In the genomic region with DNA sequence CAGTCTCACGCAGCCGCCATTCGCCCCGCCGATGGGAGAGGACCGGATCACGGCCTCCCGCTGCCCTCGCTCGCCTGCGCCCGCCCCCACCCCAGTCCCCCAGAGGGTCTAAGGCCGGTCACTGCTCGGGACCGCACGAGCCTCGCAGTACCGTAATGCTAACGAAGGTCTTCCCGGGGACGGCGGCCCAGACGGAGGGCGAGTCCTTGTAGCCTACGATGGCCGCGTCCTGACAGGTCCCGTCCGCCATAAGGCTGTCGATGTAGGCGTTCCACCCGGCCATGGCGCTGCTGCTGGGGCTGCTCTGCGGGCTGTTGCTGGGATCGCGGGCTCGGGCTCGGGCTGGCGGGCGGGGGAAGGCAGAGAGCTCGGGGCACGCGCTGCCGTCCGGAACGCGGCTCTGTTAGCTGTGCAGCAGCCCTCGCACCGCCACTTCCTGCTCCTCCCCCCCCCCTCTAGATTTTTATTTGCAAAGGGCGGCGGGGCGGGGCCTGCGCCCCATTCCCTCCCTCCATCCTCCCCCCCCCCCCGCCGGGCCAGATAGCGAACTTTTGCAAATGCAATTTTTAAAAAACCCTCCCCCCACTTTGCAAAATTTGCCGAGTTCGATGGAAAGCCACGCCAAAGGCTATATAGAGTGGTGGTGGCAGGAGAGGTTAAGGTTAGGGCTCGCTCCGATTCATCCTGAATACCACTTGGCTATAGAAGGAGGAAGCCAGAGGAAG, we compare ENCODE assay signal across 8 mouse cellular contexts. TPM values are rescaled to one million over a fixed set of nuclear protein-coding genes. Genes with fewer than 3 reads are reported as not detected.
DNase-seq lines count a peak whose midpoint lies in the region; ATAC-seq and TF ChIP-seq lines count a peak whose summit lies in the region.

A gene (minus strand): TSS at position 447 of the 725 bp plus-strand sequence.

- no peaks in the 10 kb centered on the region for H3K9me3 ChIP-seq in MEL (replicated peaks; ENCODE audit: insufficient read depth, low read length)
- H3K9me3 ChIP-seq in forebrain, embryonic 16.5 days (ENCODE audit: control insufficient read depth, low read length): no peaks in the 10 kb centered on the region
- H3K9me3 ChIP-seq in hindbrain, embryonic 10.5 days: no peaks in the 10 kb centered on the region

- H3K79me2 ChIP-seq in MEL (ENCODE audit: control insufficient read depth, insufficient read depth, low read length, poor library complexity): peaks cover 61% of the 10 kb centered on the region

- no peak for TF ChIP-seq RAD21 in MEL (IDR thresholded peaks at IDR 0.05; ENCODE audit: low read depth, low read length)

- H3K9ac ChIP-seq in MEL (ENCODE audit: control insufficient read depth, low read depth, low read length, poor library complexity, severe bottlenecking): peak within 1 kb of the TSS; percentile 99
- peak within 1 kb of the TSS; percentile 96 for H3K9ac ChIP-seq in forebrain, embryonic 16.5 days (replicated peaks; ENCODE audit: low read depth, low read length)

- peaks cover 14 to 44% of the 10 kb centered on the region in 2 experiments for H3K36me3 ChIP-seq in MEL (ENCODE audit: control insufficient read depth in 1 of 2, insufficient read depth in 2 of 2, low read length in 2 of 2)
- peaks cover 20% of the 10 kb centered on the region for H3K36me3 ChIP-seq in forebrain, embryonic 16.5 days (ENCODE audit: control insufficient read depth, insufficient read depth)
- H3K36me3 ChIP-seq in hindbrain, embryonic 10.5 days: peaks cover 37% of the 10 kb centered on the region

- peak; percentile 82 to 91 for TF ChIP-seq POLR2A in MEL (IDR thresholded peaks at IDR 0.05; ENCODE audit: control insufficient read depth in 1 of 2, insufficient read depth in 1 of 2, low read depth in 1 of 2, low read length in 2 of 2, poor library complexity in 1 of 2)

- peak within 1 kb of the TSS; percentile 98 for H3K4me2 ChIP-seq in forebrain, embryonic 16.5 days (ENCODE audit: low read length)

- DNase-seq in MEL (ENCODE audit: low read depth, low spot score): peak; percentile 94
- peak; percentile 72 for DNase-seq in cerebellum, adult 11 months
- peak; percentile 84 for DNase-seq in hindbrain, embryonic 10.5 days (ENCODE audit: low spot score)
- DNase-seq in layer of hippocampus, postnatal 14 days (ENCODE audit: low spot score in 2 of 2): peak; percentile 62 to 73
- peak; percentile 81 for DNase-seq in lung, postnatal 14 days
- DNase-seq in retina, adult 2 months (ENCODE audit: low read depth, low spot score): peak; percentile 62
- peak; percentile 83 for DNase-seq in thymus, postnatal 25 days

- TF ChIP-seq CTCF in MEL (IDR thresholded peaks at IDR 0.05 in 2 of 3, conservative IDR thresholded peaks at IDR 0.05 in 1 of 3; ENCODE audit: control insufficient read depth in 1 of 3, insufficient read depth in 1 of 3, low read depth in 2 of 3, low read length in 3 of 3, poor library complexity in 1 of 3, severe bottlenecking in 1 of 3): no peak

- ATAC-seq in forebrain, embryonic 16.5 days: peak; percentile 72

- H3K27me3 ChIP-seq in MEL (ENCODE audit: control insufficient read depth in 1 of 2, insufficient read depth in 2 of 2, low read length in 2 of 2): no peaks in the 10 kb centered on the region
- no peaks in the 10 kb centered on the region for H3K27me3 ChIP-seq in forebrain, embryonic 16.5 days (replicated peaks; ENCODE audit: control insufficient read depth, insufficient read depth, low read length)
- H3K27me3 ChIP-seq in hindbrain, embryonic 10.5 days (ENCODE audit: insufficient read depth, poor library complexity, severe bottlenecking): no peaks in the 10 kb centered on the region

- peak within 1 kb of the TSS; percentile 96 to 98 for H3K4me3 ChIP-seq in MEL (ENCODE audit: control insufficient read depth in 1 of 2, insufficient read depth in 1 of 2, low read depth in 2 of 2, low read length in 2 of 2)
- peak within 1 kb of the TSS; percentile 100 for H3K4me3 ChIP-seq in forebrain, embryonic 16.5 days (replicated peaks; ENCODE audit: low read length)
- peak within 1 kb of the TSS; percentile 97 for H3K4me3 ChIP-seq in hindbrain, embryonic 10.5 days

- H3K27ac ChIP-seq in MEL (ENCODE audit: control insufficient read depth, low read depth, low read length): peak within 1 kb of the TSS; percentile 99
- peak within 1 kb of the TSS; percentile 95 for H3K27ac ChIP-seq in forebrain, embryonic 16.5 days (ENCODE audit: low read length)
- H3K27ac ChIP-seq in hindbrain, embryonic 10.5 days: peak within 1 kb of the TSS; percentile 99

- H3K4me1 ChIP-seq in MEL (ENCODE audit: control insufficient read depth in 1 of 2, insufficient read depth in 2 of 2, low read length in 2 of 2): peaks cover 12 to 48% of the 10 kb centered on the region in 2 experiments
- H3K4me1 ChIP-seq in forebrain, embryonic 16.5 days (replicated peaks; ENCODE audit: control insufficient read depth, insufficient read depth, low read length): peaks cover 32% of the 10 kb centered on the region
- H3K4me1 ChIP-seq in hindbrain, embryonic 10.5 days (replicated peaks): peaks cover 73% of the 10 kb centered on the region

- under 1% methylated on average over 59 of the region's 61 CpGs for WGBS in forebrain, embryonic 16.5 days
- WGBS in hindbrain, embryonic 10.5 days: 1% methylated on average over 61 of the region's 61 CpGs

- no peak; a peak in 3 of 4 replicates for TF ChIP-seq EP300 in MEL (IDR thresholded peaks at IDR 0.05; ENCODE audit: low read depth in 1 of 2, low read length in 2 of 2)

TF ChIP-seq in MEL, 35 proteins besides CTCF, POLR2A, EP300 and RAD21 (continues in another document):
- no peak; the same call in 1 of the 2 replicates for TF ChIP-seq MAFK (IDR thresholded peaks at IDR 0.05; ENCODE audit: borderline replicate concordance, low read depth, low read length)
- TF ChIP-seq HCFC1 (IDR thresholded peaks at IDR 0.05; ENCODE audit: low read depth, low read length): peak; percentile 74
- TF ChIP-seq ZMIZ1 (IDR thresholded peaks at IDR 0.05; ENCODE audit: low read depth, low read length): peak; percentile 98
- peak; percentile 73; the same call in 1 of the 2 replicates for TF ChIP-seq CHD2 (IDR thresholded peaks at IDR 0.05; ENCODE audit: low read length)
- TF ChIP-seq POLR2AphosphoS2 (IDR thresholded peaks at IDR 0.05; ENCODE audit: low read length): peak; percentile 89; the same call in 1 of the 2 replicates
- TF ChIP-seq TBP (IDR thresholded peaks at IDR 0.05; ENCODE audit: low read depth, low read length): peak; percentile 69; the same call in 1 of the 2 replicates
- TF ChIP-seq ELF1 (IDR thresholded peaks at IDR 0.05; ENCODE audit: low read depth, low read length): peak; percentile 87
- TF ChIP-seq SIN3A (IDR thresholded peaks at IDR 0.05; ENCODE audit: low read length): peak; percentile 82
- no peak for TF ChIP-seq NRF1 (IDR thresholded peaks at IDR 0.05; ENCODE audit: insufficient read depth, low read depth, low read length, poor library complexity, severe bottlenecking)
- TF ChIP-seq JUND (IDR thresholded peaks at IDR 0.05; ENCODE audit: low read depth, low read length): no peak
- TF ChIP-seq BHLHE40 (IDR thresholded peaks at IDR 0.05; ENCODE audit: borderline replicate concordance, low read depth, low read length): no peak; the same call in 1 of the 2 replicates
- TF ChIP-seq USF2 (IDR thresholded peaks at IDR 0.05; ENCODE audit: borderline replicate concordance in 1 of 2, insufficient read depth in 1 of 2, low read depth in 1 of 2, low read length in 2 of 2): no peak
- no peak; the same call in 1 of the 2 replicates for TF ChIP-seq MAX (IDR thresholded peaks at IDR 0.05; ENCODE audit: low read length)
- TF ChIP-seq ZKSCAN1 (IDR thresholded peaks at IDR 0.05; ENCODE audit: low read depth, low read length): no peak
- TF ChIP-seq E2F4 (IDR thresholded peaks at IDR 0.05; ENCODE audit: borderline replicate concordance, low read depth, low read length): no peak
- no peak for TF ChIP-seq SMC3 (IDR thresholded peaks at IDR 0.05; ENCODE audit: low read depth, low read length)
- TF ChIP-seq MXI1 (IDR thresholded peaks at IDR 0.05; ENCODE audit: low read depth, low read length): no peak
- peak; percentile 99 for TF ChIP-seq MAZ (IDR thresholded peaks at IDR 0.05; ENCODE audit: low read depth, low read length)
- no peak for TF ChIP-seq KAT2A (conservative IDR thresholded peaks at IDR 0.05; ENCODE audit: low read depth, low read length)
- peak; percentile 74; the same call in 1 of the 2 replicates for TF ChIP-seq POLR2AphosphoS5 (IDR thresholded peaks at IDR 0.05; ENCODE audit: borderline replicate concordance, low read depth, low read length)
- no peak for TF ChIP-seq RCOR1 (IDR thresholded peaks at IDR 0.05; ENCODE audit: low read depth, low read length)
- TF ChIP-seq GABPA (IDR thresholded peaks at IDR 0.05; ENCODE audit: low read depth, low read length): no peak
- TF ChIP-seq TCF12 (IDR thresholded peaks at IDR 0.05; ENCODE audit: low read depth, low read length): peak; percentile 75
- no peak for TF ChIP-seq GATA1 (IDR thresholded peaks at IDR 0.05; ENCODE audit: low read depth, low read length)
- no peak for TF ChIP-seq MYB (IDR thresholded peaks at IDR 0.05; ENCODE audit: low read depth, low read length)
- TF ChIP-seq CHD1 (IDR thresholded peaks at IDR 0.05; ENCODE audit: low read depth, low read length): no peak; the same call in 1 of the 2 replicates
- no peak; the same call in 1 of the 2 replicates for TF ChIP-seq MYC (IDR thresholded peaks at IDR 0.05; ENCODE audit: low read depth, low read length)
- TF ChIP-seq TAL1 (IDR thresholded peaks at IDR 0.05; ENCODE audit: low read length): no peak
- peak; percentile 74; the same call in 1 of the 2 replicates for TF ChIP-seq ZNF384 (IDR thresholded peaks at IDR 0.05; ENCODE audit: low read depth, low read length)
- peak; percentile 96 for TF ChIP-seq NELFE (IDR thresholded peaks at IDR 0.05; ENCODE audit: low read depth, low read length)
- TF ChIP-seq USF1 (IDR thresholded peaks at IDR 0.05; ENCODE audit: low read depth, low read length): no peak; the same call in 1 of the 2 replicates
- TF ChIP-seq ETS1 (IDR thresholded peaks at IDR 0.05; ENCODE audit: low read depth, low read length): peak; percentile 69
- TF ChIP-seq ZC3H11A (IDR thresholded peaks at IDR 0.05; ENCODE audit: low read depth, low read length): no peak
- peak; percentile 62; the same call in 1 of the 2 replicates for TF ChIP-seq UBTF (IDR thresholded peaks at IDR 0.05; ENCODE audit: borderline replicate concordance, insufficient read depth, low read depth, low read length)

RNA-seq across cellular contexts. Expression of the gene that starts here (rescaled TPM):
- total RNA-seq in MEL (2012; rRNA removed): 1,332 and 1,356 TPM in 2 replicates
- polyA plus RNA-seq in MEL (2012; ENCODE audit: insufficient read depth in 1 of 2, insufficient read length in 2 of 2, low read depth in 1 of 2, low replicate concordance in 2 of 2, missing spikeins in 1 of 2): 1,000 to 10,000 TPM; 2,392 to 5,980 TPM
- 642 and 656 TPM in 2 replicates for polyA plus RNA-seq in forebrain, embryonic 16.5 days (2015; fragmentation: Nextera tagmentation; extraction: Ambion mirVana)
- 1,872 and 1,874 TPM in 2 replicates for polyA plus RNA-seq in hindbrain, embryonic 10.5 days (2016; fragmentation: Nextera tagmentation; extraction: Ambion mirVana)
- total RNA-seq in layer of hippocampus, postnatal 14 days (2021): 100 to 1,000 TPM; 340 to 380 TPM

Comparison
In these comparisons a context has a peak if more than half of its experiments do, and no peak if none do; other contexts are left out.
1. Peak in every context shown above with its lines: DNase-seq, ATAC-seq, H3K4me3 ChIP-seq and H3K27ac ChIP-seq.